15 mouse cellular contexts compared by ENCODE assay signal in the genomic region with DNA sequence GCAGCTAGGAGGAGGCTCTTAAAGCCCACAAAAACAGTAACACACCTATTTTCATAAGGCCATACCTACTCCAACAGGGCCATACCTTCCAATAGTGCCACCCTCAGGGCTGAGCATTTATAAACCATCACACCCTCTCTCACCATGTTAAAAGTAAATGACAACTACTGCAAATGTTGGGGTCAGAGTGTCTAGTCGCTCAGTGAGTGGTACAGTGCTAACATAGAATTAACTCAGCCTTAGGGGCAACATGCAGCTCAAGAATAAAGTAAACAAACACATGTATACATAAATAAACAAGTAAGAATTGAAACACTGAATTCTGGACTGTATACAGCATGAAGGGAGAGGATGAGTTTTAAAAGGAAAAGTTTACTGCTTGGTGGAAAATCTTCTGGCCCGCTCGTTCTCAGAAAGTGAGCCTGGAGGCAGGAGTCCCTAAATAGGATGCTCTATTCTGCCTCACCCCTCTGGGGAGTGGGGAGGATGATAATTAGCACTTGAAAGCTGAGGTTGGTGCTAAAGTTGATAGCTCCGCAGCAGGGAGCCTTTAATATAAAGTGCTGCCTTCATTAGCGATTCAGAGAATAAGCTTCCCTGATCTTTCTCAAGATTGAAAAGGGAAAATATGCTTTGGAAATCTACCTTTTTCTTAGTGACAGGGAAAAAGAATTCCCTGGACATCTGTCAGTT.
DNase-seq lines count a peak whose midpoint lies in the region; ATAC-seq lines count a peak whose summit lies in the region.
"Had no signal": no experiment of that assay in that cellular context is flagged by ENCODE, and none has a peak within 500 bp of the region (broad histone marks: within the 10 kb centered on the region; RNA-seq: fewer than 3 reads in every experiment).

No protein-coding gene starts in this region.

- no peak overlapping the region for H3K27ac ChIP-seq in hindbrain, embryonic 11.5 days (ENCODE audit: low read depth, low read length)
- H3K27ac ChIP-seq in hindbrain, embryonic 10.5 days, result no peak overlapping the region
- peak overlapping the region; percentile 75 for H3K27ac ChIP-seq in forebrain, embryonic 12.5 days
- no peak overlapping the region for H3K27ac ChIP-seq in hindbrain, embryonic 15.5 days (replicated peaks)
- H3K27ac ChIP-seq in neural tube, embryonic 13.5 days (replicated peaks), result peak overlapping the region; percentile 38; the same call in 1 of the 2 replicates
- H3K27ac ChIP-seq in liver, embryonic 12.5 days, result no peak overlapping the region
- H3K27ac ChIP-seq: limb, embryonic 10.5 days; liver, embryonic 14.5 days had no signal

- no peaks in the 10 kb centered on the region for H3K27me3 ChIP-seq in hindbrain, embryonic 11.5 days (ENCODE audit: control insufficient read depth, insufficient read depth, low read length)
- no peaks in the 10 kb centered on the region for H3K27me3 ChIP-seq in hindbrain, embryonic 10.5 days (ENCODE audit: insufficient read depth, poor library complexity, severe bottlenecking)
- no peaks in the 10 kb centered on the region for H3K27me3 ChIP-seq in forebrain, embryonic 12.5 days
- H3K27me3 ChIP-seq in hindbrain, embryonic 15.5 days, result no peaks in the 10 kb centered on the region
- no peaks in the 10 kb centered on the region for H3K27me3 ChIP-seq in neural tube, embryonic 13.5 days
- H3K27me3 ChIP-seq in liver, embryonic 12.5 days (replicated peaks), result no peaks in the 10 kb centered on the region
- H3K27me3 ChIP-seq: megakaryocyte, embryonic 14.5 days had no signal

- no peak overlapping the region for H3K9ac ChIP-seq in hindbrain, embryonic 11.5 days (ENCODE audit: low read depth, low read length)
- no peak overlapping the region for H3K9ac ChIP-seq in forebrain, embryonic 12.5 days
- H3K9ac ChIP-seq in hindbrain, embryonic 15.5 days, result no peak overlapping the region
- no peak overlapping the region for H3K9ac ChIP-seq in neural tube, embryonic 13.5 days
- no peak overlapping the region for H3K9ac ChIP-seq in liver, embryonic 12.5 days
- H3K9ac ChIP-seq: liver, embryonic 14.5 days had no signal

- 0 out of 2 replicates have a peak, but pooled peaks have one; percentile 63 for ATAC-seq in hindbrain, embryonic 11.5 days (ENCODE audit: low FRiP score)
- peak; percentile 87 for ATAC-seq in forebrain, embryonic 12.5 days (ENCODE audit: low FRiP score)
- 0 out of 2 replicates have a peak, but pooled peaks have one; percentile 38 for ATAC-seq in hindbrain, embryonic 15.5 days (ENCODE audit: low FRiP score, low read depth)
- peak; percentile 76 for ATAC-seq in neural tube, embryonic 13.5 days (ENCODE audit: low read depth)
- no peak for ATAC-seq in liver, embryonic 12.5 days
- ATAC-seq: lung, postnatal 0 days had no signal

- H3K9me3 ChIP-seq in hindbrain, embryonic 11.5 days (ENCODE audit: control insufficient read depth, low read length), result no peaks in the 10 kb centered on the region
- no peaks in the 10 kb centered on the region for H3K9me3 ChIP-seq in hindbrain, embryonic 10.5 days
- H3K9me3 ChIP-seq in forebrain, embryonic 12.5 days, result no peaks in the 10 kb centered on the region
- H3K9me3 ChIP-seq in hindbrain, embryonic 15.5 days, result no peaks in the 10 kb centered on the region
- H3K9me3 ChIP-seq in neural tube, embryonic 13.5 days, result no peaks in the 10 kb centered on the region
- H3K9me3 ChIP-seq in liver, embryonic 12.5 days (replicated peaks), result no peaks in the 10 kb centered on the region
- H3K9me3 ChIP-seq: limb, embryonic 10.5 days; megakaryocyte, embryonic 14.5 days had no signal

- no peaks in the 10 kb centered on the region for H3K36me3 ChIP-seq in hindbrain, embryonic 11.5 days (ENCODE audit: control insufficient read depth, insufficient read depth, low read length)
- H3K36me3 ChIP-seq in hindbrain, embryonic 10.5 days, result no peaks in the 10 kb centered on the region
- H3K36me3 ChIP-seq in forebrain, embryonic 12.5 days (replicated peaks), result no peaks in the 10 kb centered on the region
- no peaks in the 10 kb centered on the region for H3K36me3 ChIP-seq in hindbrain, embryonic 15.5 days
- no peaks in the 10 kb centered on the region for H3K36me3 ChIP-seq in neural tube, embryonic 13.5 days
- no peaks in the 10 kb centered on the region for H3K36me3 ChIP-seq in liver, embryonic 12.5 days
- H3K36me3 ChIP-seq: limb, embryonic 10.5 days had no signal

- no peak overlapping the region for H3K4me2 ChIP-seq in hindbrain, embryonic 11.5 days (replicated peaks; ENCODE audit: low read depth, low read length)
- H3K4me2 ChIP-seq in forebrain, embryonic 12.5 days, result no peak overlapping the region
- no peak overlapping the region for H3K4me2 ChIP-seq in hindbrain, embryonic 15.5 days
- no peak overlapping the region for H3K4me2 ChIP-seq in neural tube, embryonic 13.5 days
- H3K4me2 ChIP-seq in liver, embryonic 12.5 days, result no peak overlapping the region

- WGBS in hindbrain, embryonic 11.5 days, result 27% methylated on average over 5 of the region's 5 CpGs
- WGBS in hindbrain, embryonic 10.5 days, result 17% methylated on average over 5 of the region's 5 CpGs
- WGBS in forebrain, embryonic 12.5 days, result 10% methylated on average over 5 of the region's 5 CpGs
- whole genome bisulfite sequencing in hindbrain, embryonic 15.5 days, result 15% methylated on average over 5 of the region's 5 CpGs
- WGBS in neural tube, embryonic 13.5 days, result 16% methylated on average over 5 of the region's 5 CpGs
- 36% methylated on average over 5 of the region's 5 CpGs for WGBS in liver, embryonic 12.5 days (ENCODE audit: insufficient replicate concordance)

- H3K4me1 ChIP-seq in hindbrain, embryonic 11.5 days (replicated peaks; ENCODE audit: control insufficient read depth, insufficient read depth, low read length), result no peaks in the 10 kb centered on the region
- peaks cover 16% of the 10 kb centered on the region for H3K4me1 ChIP-seq in hindbrain, embryonic 10.5 days (replicated peaks)
- H3K4me1 ChIP-seq in forebrain, embryonic 12.5 days, result peaks cover 18% of the 10 kb centered on the region
- no peaks in the 10 kb centered on the region for H3K4me1 ChIP-seq in hindbrain, embryonic 15.5 days (replicated peaks)
- peaks cover 13% of the 10 kb centered on the region for H3K4me1 ChIP-seq in neural tube, embryonic 13.5 days (replicated peaks)
- H3K4me1 ChIP-seq in liver, embryonic 12.5 days, result no peaks in the 10 kb centered on the region
- H3K4me1 ChIP-seq: limb, embryonic 10.5 days; megakaryocyte, embryonic 14.5 days had no signal

- H3K4me3 ChIP-seq in hindbrain, embryonic 11.5 days (ENCODE audit: low read depth, low read length), result no peak overlapping the region
- no peak overlapping the region for H3K4me3 ChIP-seq in hindbrain, embryonic 10.5 days
- no peak overlapping the region for H3K4me3 ChIP-seq in forebrain, embryonic 12.5 days (replicated peaks)
- H3K4me3 ChIP-seq in hindbrain, embryonic 15.5 days, result no peak overlapping the region
- no peak overlapping the region for H3K4me3 ChIP-seq in neural tube, embryonic 13.5 days
- H3K4me3 ChIP-seq in liver, embryonic 12.5 days, result no peak overlapping the region
- H3K4me3 ChIP-seq: limb, embryonic 10.5 days; megakaryocyte, embryonic 14.5 days had no signal

- DNase-seq in hindbrain, embryonic 11.5 days (ENCODE audit: low spot score), result peak; percentile 14
- DNase-seq in hindbrain, embryonic 10.5 days (ENCODE audit: low spot score), result no peak
- no peak for DNase-seq in cerebellum, postnatal 4 days (ENCODE audit: low spot score in 2 of 2)
- DNase-seq in kidney, postnatal 4 days, result no peak
- DNase-seq: adrenal gland, postnatal 10 days; cerebellum, adult 9-10 months; kidney, adult 2 months had no signal

Comparison
In these comparisons a context has a peak if more than half of its experiments do, and no peak if none do; other contexts are left out.
1. H3K27ac ChIP-seq: peak in forebrain, embryonic 12.5 days (single experiment) and neural tube, embryonic 13.5 days (single experiment); none in hindbrain, embryonic 11.5 days (single experiment), hindbrain, embryonic 10.5 days (single experiment), hindbrain, embryonic 15.5 days (single experiment) and liver, embryonic 12.5 days (single experiment).